Mouse (Mus musculus) MEL (cell line): Measurements from ENCODE around the gene Olfr554. TPM values are rescaled to one million over a fixed set of nuclear protein-coding genes. Genes with fewer than 3 reads are reported as not detected.

ENCODE experiments used
- DNase-seq: peaks from one replicate; pipeline ENCODE4 v3.0.0; 2011; ENCODE audit warnings: low read depth, low spot score
- H3K27ac ChIP-seq: 2 replicates; pipeline ENCODE4 v1.5.1; 2012; ENCODE audit warnings: low read depth, mild to moderate bottlenecking, control low read depth, low read length, moderate library complexity; ENCODE audit not compliant: control insufficient read depth
- H3K27me3 ChIP-seq, 2 experiments: fragments of 150-350 bp in 1 of 2; sonication (generic) in 1 of 2; 2 replicates each; pipeline ENCODE4 v1.6.1; 2012; ENCODE audit warnings: low read length in 2 of 2, mild to moderate bottlenecking in 2 of 2, improper control_type of control experiment in 1 of 2, moderate library complexity in 1 of 2; ENCODE audit not compliant: insufficient read depth in 2 of 2, control insufficient read depth in 1 of 2
- H3K36me3 ChIP-seq, 2 experiments: 2 replicates each; pipeline ENCODE4 v1.6.1; 2012 to 2014; ENCODE audit warnings: low read length in 2 of 2, improper control_type of control experiment in 1 of 2, inconsistent platforms in 1 of 2, mild to moderate bottlenecking in 1 of 2; ENCODE audit not compliant: insufficient read depth in 2 of 2, control insufficient read depth in 1 of 2
- H3K4me1 ChIP-seq, 2 experiments: fragments of 150-350 bp in 1 of 2; sonication (generic) in 1 of 2; 2 replicates each; pipeline ENCODE4 v1.6.1; 2012; ENCODE audit warnings: low read length in 2 of 2, improper control_type of control experiment in 1 of 2, mild to moderate bottlenecking in 1 of 2; ENCODE audit not compliant: insufficient read depth in 2 of 2, control insufficient read depth in 1 of 2
- H3K4me3 ChIP-seq, 2 experiments: fragments of 150-350 bp in 1 of 2; sonication (generic) in 1 of 2; 2 replicates each; pipeline ENCODE4 v1.5.1; 2012; ENCODE audit warnings: low read depth in 2 of 2, low read length in 2 of 2, mild to moderate bottlenecking in 2 of 2, moderate library complexity in 2 of 2, control low read depth in 1 of 2, improper control_type of control experiment in 1 of 2; ENCODE audit not compliant: control insufficient read depth in 1 of 2, insufficient read depth in 1 of 2
- H3K79me2 ChIP-seq: 2 replicates; pipeline ENCODE4 v1.6.1; 2012; ENCODE audit warnings: mild to moderate bottlenecking, low read length, moderate library complexity; ENCODE audit not compliant: control insufficient read depth, poor library complexity, insufficient read depth
- H3K9ac ChIP-seq: 2 replicates; pipeline ENCODE4 v1.6.1; 2012; ENCODE audit warnings: low read depth, mild to moderate bottlenecking, control low read depth, low read length, moderate library complexity; ENCODE audit not compliant: control insufficient read depth, poor library complexity, severe bottlenecking
- H3K9me3 ChIP-seq: fragments of 150-350 bp; sonication (generic); replicated peaks from 2 replicates; pipeline ENCODE4 v1.6.1; 2012; ENCODE audit warnings: mild to moderate bottlenecking, low read length, improper control_type of control experiment, moderate library complexity; ENCODE audit not compliant: insufficient read depth
- CHD1 ChIP-seq: IDR thresholded peaks from 2 replicates; pipeline ENCODE4 v1.6.1; 2012; ENCODE audit warnings: low read depth, mild to moderate bottlenecking, inconsistent platforms, low read length, improper control_type of control experiment
- ELF1 ChIP-seq: IDR thresholded peaks from 2 replicates; pipeline ENCODE4 v1.6.1; 2014; ENCODE audit warnings: low read depth, mild to moderate bottlenecking, inconsistent platforms, low read length, improper control_type of control experiment, moderate library complexity
- ETS1 ChIP-seq: IDR thresholded peaks from 2 replicates; pipeline ENCODE4 v1.6.1; 2012; ENCODE audit warnings: low read depth, mild to moderate bottlenecking, inconsistent platforms, low read length, improper control_type of control experiment, moderate library complexity
- GABPA ChIP-seq: IDR thresholded peaks from 2 replicates; pipeline ENCODE4 v1.6.1; 2012; ENCODE audit warnings: low read depth, mild to moderate bottlenecking, inconsistent platforms, low read length, improper control_type of control experiment, moderate library complexity
- JUND ChIP-seq: IDR thresholded peaks from 2 replicates; pipeline ENCODE4 v1.6.1; 2011; ENCODE audit warnings: low read depth, mild to moderate bottlenecking, improper control_type of control experiment, low read length
- KAT2A ChIP-seq: conservative IDR thresholded peaks from 2 replicates; pipeline ENCODE4 v1.6.1; 2012; ENCODE audit warnings: low read depth, low read length, improper control_type of control experiment, inconsistent platforms
- MAFK ChIP-seq: IDR thresholded peaks from 2 replicates; pipeline ENCODE4 v1.6.1; 2011; ENCODE audit warnings: low read depth, mild to moderate bottlenecking, low read length, improper control_type of control experiment, borderline replicate concordance
- MXI1 ChIP-seq: IDR thresholded peaks from 2 replicates; pipeline ENCODE4 v1.6.1; 2011; ENCODE audit warnings: mild to moderate bottlenecking, low read depth, low read length, improper control_type of control experiment
- MYB ChIP-seq: IDR thresholded peaks from 2 replicates; pipeline ENCODE4 v1.6.1; 2011; ENCODE audit warnings: mild to moderate bottlenecking, low read depth, low read length, improper control_type of control experiment
- NRF1 ChIP-seq: IDR thresholded peaks from 2 replicates; pipeline ENCODE4 v1.6.1; 2014; ENCODE audit warnings: low read depth, mild to moderate bottlenecking, inconsistent platforms, low read length, improper control_type of control experiment, moderate library complexity; ENCODE audit not compliant: poor library complexity, insufficient read depth, severe bottlenecking
- POLR2AphosphoS5 ChIP-seq: IDR thresholded peaks from 2 replicates; pipeline ENCODE4 v1.6.1; 2012; ENCODE audit warnings: low read depth, borderline replicate concordance, mild to moderate bottlenecking, inconsistent platforms, low read length, moderate library complexity, mixed read lengths
- SMC3 ChIP-seq: IDR thresholded peaks from 2 replicates; pipeline ENCODE4 v1.6.1; 2011; ENCODE audit warnings: low read depth, low read length, improper control_type of control experiment
- TAL1 ChIP-seq: IDR thresholded peaks from 2 replicates; pipeline ENCODE4 v1.6.1; 2012; ENCODE audit warnings: mild to moderate bottlenecking, inconsistent platforms, low read length, moderate library complexity, mixed read lengths
- TBP ChIP-seq: IDR thresholded peaks from 2 replicates; pipeline ENCODE4 v1.8.0; 2011; ENCODE audit warnings: low read depth, low read length, improper control_type of control experiment
- TCF12 ChIP-seq: IDR thresholded peaks from 2 replicates; pipeline ENCODE4 v1.6.1; 2014; ENCODE audit warnings: low read depth, mild to moderate bottlenecking, inconsistent platforms, low read length, improper control_type of control experiment, moderate library complexity
- USF1 ChIP-seq: IDR thresholded peaks from 2 replicates; pipeline ENCODE4 v1.6.1; 2014; ENCODE audit warnings: low read depth, mild to moderate bottlenecking, inconsistent platforms, low read length, improper control_type of control experiment, moderate library complexity
- USF2 ChIP-seq, 2 experiments: IDR thresholded peaks; 2 replicates each; pipeline ENCODE4 v1.6.1; 2011 to 2012; ENCODE audit warnings: improper control_type of control experiment in 2 of 2, low read length in 2 of 2, borderline replicate concordance in 1 of 2, inconsistent platforms in 1 of 2, low read depth in 1 of 2, mild to moderate bottlenecking in 1 of 2; ENCODE audit not compliant: insufficient read depth in 1 of 2
- ZC3H11A ChIP-seq: IDR thresholded peaks from 2 replicates; pipeline ENCODE4 v1.6.1; 2012; ENCODE audit warnings: low read depth, mild to moderate bottlenecking, inconsistent platforms, low read length, improper control_type of control experiment
- ZMIZ1 ChIP-seq: IDR thresholded peaks from 2 replicates; pipeline ENCODE4 v1.6.1; 2012; ENCODE audit warnings: low read depth, mild to moderate bottlenecking, inconsistent platforms, low read length, improper control_type of control experiment, moderate library complexity
- ZNF384 ChIP-seq: IDR thresholded peaks from 2 replicates; pipeline ENCODE4 v1.6.1; 2012; ENCODE audit warnings: low read depth, mild to moderate bottlenecking, inconsistent platforms, low read length, improper control_type of control experiment
- polyA plus RNA-seq, 2 experiments: library from polyadenylated mRNA; stranded (reverse) in 1 of 2; unstranded in 1 of 2; fragments of >175 nt in 1 of 2; fragments of >200 nt in 1 of 2; gene quantifications; 2 replicates each; pipeline versions ENCODE4 v1.2.1 to v1.2.4; 2012; ENCODE audit warnings: low replicate concordance in 2 of 2, low read depth in 1 of 2; ENCODE audit not compliant: insufficient read length in 2 of 2, insufficient read depth in 1 of 2, missing spikeins in 1 of 2
- total RNA-seq: library from RNA; depleted of rRNA; stranded (reverse); fragments of 300-350 nt; gene quantifications from 2 replicates; pipeline ENCODE4 v1.2.3, GENCODE M21; 2012; rRNA removed

Gene Olfr554
- total RNA-seq (not detected in 2 replicates), polyA plus RNA-seq (not detected)

DNA sequence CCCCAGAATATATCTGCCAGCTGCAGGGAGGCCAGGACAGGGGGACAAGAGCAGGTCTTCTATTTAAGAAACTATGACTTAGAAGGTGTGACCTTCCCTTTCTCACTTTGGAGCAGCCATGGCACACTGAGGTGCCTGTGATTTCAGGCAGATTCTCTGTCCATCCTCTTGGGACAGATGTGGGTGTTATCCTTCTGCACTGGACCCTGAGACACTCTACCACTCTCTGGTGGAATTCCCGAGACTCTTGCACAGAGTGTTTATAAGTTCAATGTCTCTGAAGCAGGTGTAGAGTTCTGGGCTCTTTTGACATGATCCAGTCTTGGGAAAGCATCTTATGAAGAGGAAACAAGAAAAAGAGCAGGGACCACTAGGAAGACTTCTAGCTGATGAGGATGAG is at the start of gene Olfr554:
TSS of gene Olfr554 (plus strand) at position 301 of the 400 bp plus-strand sequence.
- TF ChIP-seq MAFK (no peak), ELF1 (no peak), TBP (no peak), TCF12 (no peak), GABPA (no peak), ZNF384 (no peak), CHD1 (no peak), ZMIZ1 (no peak), MYB (no peak), JUND (no peak), SMC3 (no peak), ZC3H11A (no peak), TAL1 (no peak), NRF1 (no peak), ETS1 (no peak), MXI1 (no peak), KAT2A (no peak), USF1 (no peak), POLR2AphosphoS5 (no peak)
- TF ChIP-seq, all 39 proteins: peak for 0
- H3K9ac ChIP-seq: no peak within 1 kb of the TSS
- DNase-seq: no peak
- H3K27me3 ChIP-seq: no peaks in the 10 kb centered on the region; a peak in 1 of 4 replicates
- no peak within 1 kb of the TSS for H3K27ac ChIP-seq
- no peaks in the 10 kb centered on the region for H3K79me2 ChIP-seq
- H3K4me3 ChIP-seq: no peak within 1 kb of the TSS
- no peaks in the 10 kb centered on the region for H3K36me3 ChIP-seq
- no peaks in the 10 kb centered on the region for H3K4me1 ChIP-seq
- H3K9me3 ChIP-seq: no peaks in the 10 kb centered on the region

DNA sequence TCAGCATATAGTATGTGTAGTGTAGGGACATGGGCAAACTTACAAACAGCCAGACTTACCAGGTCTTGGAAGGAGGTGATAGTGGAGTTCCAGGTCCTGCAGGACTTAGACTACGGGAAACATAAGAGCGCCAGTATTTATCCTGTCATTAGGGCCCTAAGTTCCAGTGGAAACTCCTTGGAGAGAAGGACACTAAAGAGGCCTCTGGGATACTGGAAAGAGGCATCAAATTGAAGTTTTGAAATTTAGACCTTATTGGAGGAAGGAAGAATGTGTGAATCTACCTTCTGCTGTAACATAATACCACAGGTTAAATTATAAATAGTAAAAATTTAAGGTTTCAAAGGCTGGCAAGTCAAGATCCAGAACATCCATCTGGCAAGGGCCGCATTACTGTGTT is 46.4 kb upstream of the Olfr554 start, which contains the start of gene Olfr551:
TSS of gene Olfr551 (minus strand) at position 101 of the 400 bp plus-strand sequence.
- H3K79me2 ChIP-seq: no peaks in the 10 kb centered on the region
- no peak within 1 kb of the TSS for H3K4me3 ChIP-seq
- no peak within 1 kb of the TSS for H3K9ac ChIP-seq
- DNase-seq: no peak
- no peaks in the 10 kb centered on the region for H3K36me3 ChIP-seq
- no peak within 1 kb of the TSS for H3K27ac ChIP-seq
- no peaks in the 10 kb centered on the region for H3K9me3 ChIP-seq
- H3K4me1 ChIP-seq: no peaks in the 10 kb centered on the region
- no peaks in the 10 kb centered on the region for H3K27me3 ChIP-seq
- no peak for TF ChIP-seq TCF12
- no peak for TF ChIP-seq USF2 (IDR thresholded peaks at IDR 0.05; ENCODE audit: borderline replicate concordance in 1 of 2, insufficient read depth in 1 of 2, low read depth in 1 of 2, low read length in 2 of 2)
- TF ChIP-seq, all 39 proteins: peak for 0
